31 mouse cellular contexts compared by ENCODE assay signal in genomic region chr14:34016938-34017337, GRCm38 (mm10). TPM values are rescaled to one million over a fixed set of nuclear protein-coding genes. Genes with fewer than 3 reads are reported as not detected.
"Had no signal": no experiment of that assay in that cellular context is flagged by ENCODE, and none has a peak within 500 bp of the region (broad histone marks: within the 10 kb centered on the region; RNA-seq: fewer than 3 reads in every experiment).

No protein-coding gene starts in this region.

- H3K9me3 ChIP-seq: lung, embryonic 15.5 days; midbrain, embryonic 12.5 days; midbrain, embryonic 15.5 days; neural tube, embryonic 12.5 days; neural tube, embryonic 15.5 days had no signal

- H3K4me1 ChIP-seq: lung, embryonic 15.5 days; midbrain, embryonic 12.5 days; midbrain, embryonic 15.5 days; neural tube, embryonic 12.5 days; neural tube, embryonic 15.5 days had no signal

- H3K27ac ChIP-seq: liver, embryonic 14.5 days; lung, embryonic 15.5 days; midbrain, embryonic 12.5 days; midbrain, embryonic 15.5 days; neural tube, embryonic 12.5 days; neural tube, embryonic 15.5 days; stomach, postnatal 0 days had no signal

- H3K4me3 ChIP-seq: lung, embryonic 15.5 days; midbrain, embryonic 12.5 days; midbrain, embryonic 15.5 days; neural tube, embryonic 12.5 days; neural tube, embryonic 15.5 days had no signal

- ATAC-seq: intestine, embryonic 16.5 days; midbrain, embryonic 15.5 days had no signal

- H3K36me3 ChIP-seq: lung, embryonic 15.5 days; midbrain, embryonic 12.5 days; midbrain, embryonic 15.5 days; neural tube, embryonic 12.5 days; neural tube, embryonic 15.5 days had no signal

- DNase-seq: kidney, adult 18-20 months; kidney, adult 9 months; kidney, postnatal 14 days; kidney, postnatal 4 days; layer of hippocampus, adult 9-11 months; lung, adult 18-20 months; lung, postnatal 10 days; lung, postnatal 36 days; right cerebral cortex, adult 18-20 months; right cerebral cortex, postnatal 14 days; right cerebral cortex, postnatal 4 days; thymus, adult 2 months; thymus, postnatal 14 days; thymus, postnatal 4 days had no signal

- H3K27me3 ChIP-seq: lung, embryonic 15.5 days; midbrain, embryonic 12.5 days; midbrain, embryonic 15.5 days; neural tube, embryonic 12.5 days; neural tube, embryonic 15.5 days had no signal

RNA-seq across cellular contexts. Expression of gene Gm5460, which starts 0.4 kb away (rescaled TPM):
- total RNA-seq: layer of hippocampus, adult 18-20 months; layer of hippocampus, postnatal 25 days; left cerebral cortex, adult 8-10 months; left cerebral cortex, postnatal 25 days; liver, adult 2 months had no signal
- polyA plus RNA-seq: intestine, embryonic 16.5 days; kidney, embryonic 16.5 days; limb, embryonic 11.5 days; limb, embryonic 14.5 days; liver, adult 2 months; liver, embryonic 14.5 days; lung, embryonic 15.5 days; midbrain, embryonic 12.5 days; midbrain, embryonic 15.5 days; neural tube, embryonic 12.5 days; neural tube, embryonic 15.5 days; stomach, embryonic 14.5 days; stomach, postnatal 0 days had no signal

RNA-seq across cellular contexts. Expression of gene Gm30083, which starts 2.0 kb away (rescaled TPM):
- total RNA-seq: layer of hippocampus, adult 18-20 months; layer of hippocampus, postnatal 25 days; left cerebral cortex, adult 8-10 months; left cerebral cortex, postnatal 25 days; liver, adult 2 months had no signal
- polyA plus RNA-seq: intestine, embryonic 16.5 days; kidney, embryonic 16.5 days; limb, embryonic 11.5 days; limb, embryonic 14.5 days; liver, adult 2 months; liver, embryonic 14.5 days; lung, embryonic 15.5 days; midbrain, embryonic 12.5 days; midbrain, embryonic 15.5 days; neural tube, embryonic 12.5 days; neural tube, embryonic 15.5 days; stomach, embryonic 14.5 days; stomach, postnatal 0 days; thymus, adult 2 months had no signal

RNA-seq across cellular contexts. Expression of gene Antxrl, which starts 35.6 kb away (rescaled TPM):
- total RNA-seq: layer of hippocampus, adult 18-20 months; layer of hippocampus, postnatal 25 days; left cerebral cortex, adult 8-10 months; left cerebral cortex, postnatal 25 days; liver, adult 2 months had no signal
- polyA plus RNA-seq: intestine, embryonic 16.5 days; kidney, embryonic 16.5 days; limb, embryonic 11.5 days; limb, embryonic 14.5 days; liver, adult 2 months; liver, embryonic 14.5 days; lung, embryonic 15.5 days; midbrain, embryonic 12.5 days; midbrain, embryonic 15.5 days; neural tube, embryonic 12.5 days; neural tube, embryonic 15.5 days; stomach, embryonic 14.5 days; stomach, postnatal 0 days had no signal

RNA-seq across cellular contexts. Expression of gene Zfp488, which starts 38.4 kb away (rescaled TPM):
- polyA plus RNA-seq: kidney, embryonic 16.5 days; liver, adult 2 months; liver, embryonic 14.5 days; lung, embryonic 15.5 days; thymus, adult 2 months had no signal
